Mouse (Mus musculus) telencephalon, adult 2 months (tissue): Measurements from ENCODE around the gene Olfr492.

Experiments
- DNase-seq: peaks from one replicate; pipeline ENCODE4 v3.0.0-alpha.2; 2011; ENCODE audit warnings: low read depth, low spot score

Olfr492 gene

DNA sequence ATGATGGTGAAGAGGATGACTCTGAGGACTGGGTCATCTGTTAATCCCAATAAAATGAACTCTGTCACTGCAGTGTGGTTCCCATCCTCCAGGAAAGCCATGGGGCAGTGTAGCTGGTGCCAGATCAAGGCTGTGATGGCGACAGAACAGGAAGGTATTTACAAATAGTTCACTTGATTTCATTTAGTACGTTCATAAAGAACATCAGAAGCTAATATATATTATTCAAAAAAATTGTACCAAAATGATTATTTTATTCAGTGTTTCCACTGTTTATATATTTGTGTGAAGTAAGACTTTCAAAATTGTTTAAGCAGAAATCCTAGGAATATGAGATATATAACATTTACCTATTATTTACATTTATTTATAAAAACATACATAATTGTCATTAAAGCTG lies at the start of gene Olfr492:
Gene Olfr492, minus strand, starts transcription at position 101 of the 400 bp plus-strand sequence.
- no peak for DNase-seq

DNA sequence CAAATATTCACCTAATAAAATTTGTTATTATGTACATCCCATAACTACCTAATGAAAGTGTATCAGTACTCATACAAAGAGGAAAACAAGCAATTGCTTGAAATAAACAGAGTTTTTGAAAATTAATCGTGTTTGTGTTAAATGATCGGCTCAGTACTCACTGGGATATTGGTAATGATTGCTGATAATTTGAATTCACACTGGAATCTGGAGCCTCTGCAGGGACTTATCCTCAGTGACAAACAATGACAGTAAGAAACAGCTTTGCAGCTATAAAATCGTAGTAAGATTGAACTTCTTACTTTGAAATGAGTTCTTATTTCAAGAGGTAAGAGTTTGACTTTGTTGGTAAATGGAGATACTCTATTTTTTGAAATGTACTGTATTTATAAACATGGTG lies 41.6 kb upstream of the Olfr492 start, which contains the start of gene Olfr494:
Gene Olfr494, plus strand, starts transcription at position 301 of the 400 bp plus-strand sequence.
- DNase-seq = no peak

DNA sequence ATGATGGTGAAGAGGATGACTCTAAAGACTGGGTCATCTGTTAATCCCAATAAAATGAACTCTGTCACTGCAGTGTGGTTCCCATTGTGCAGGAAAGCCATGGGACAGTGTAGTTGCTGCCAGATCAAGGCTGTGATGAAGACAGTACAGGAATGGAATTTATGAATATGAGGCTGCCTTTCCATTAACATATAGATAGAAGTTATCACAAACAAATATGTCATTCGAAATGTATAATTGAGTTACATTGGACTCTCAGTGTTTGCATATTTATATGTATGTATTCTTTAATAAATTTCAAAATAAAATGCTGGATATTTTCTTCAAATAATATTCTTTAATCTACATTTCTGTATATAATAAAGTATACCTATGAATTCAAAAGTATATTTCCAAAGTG lies 23.4 kb upstream of the Olfr492 start, which contains the start of gene Olfr493:
Gene Olfr493, minus strand, starts transcription at position 101 of the 400 bp plus-strand sequence.
- no peak for DNase-seq

DNA sequence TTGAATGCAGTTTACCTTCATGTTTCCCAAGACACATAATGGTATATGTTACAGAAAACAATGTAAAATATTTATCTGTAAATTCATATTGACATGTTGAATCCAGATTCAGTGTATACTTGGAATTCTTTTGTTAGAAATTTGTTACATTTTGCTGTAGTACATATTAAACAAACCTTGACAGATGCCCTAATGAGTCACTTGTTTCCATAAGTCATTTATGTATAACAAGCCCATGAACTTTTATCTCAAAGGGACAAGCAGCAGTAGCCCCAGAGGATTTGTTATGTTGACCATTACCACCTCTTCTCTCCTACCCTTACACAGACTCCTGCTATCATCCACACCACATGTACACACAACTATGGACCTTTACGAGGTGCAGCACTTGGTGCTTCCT lies 10.3 kb downstream of the Olfr492 start, which contains the start of gene Olfr491:
Gene Olfr491, plus strand, starts transcription at position 301 of the 400 bp plus-strand sequence.
- DNase-seq = no peak

DNA sequence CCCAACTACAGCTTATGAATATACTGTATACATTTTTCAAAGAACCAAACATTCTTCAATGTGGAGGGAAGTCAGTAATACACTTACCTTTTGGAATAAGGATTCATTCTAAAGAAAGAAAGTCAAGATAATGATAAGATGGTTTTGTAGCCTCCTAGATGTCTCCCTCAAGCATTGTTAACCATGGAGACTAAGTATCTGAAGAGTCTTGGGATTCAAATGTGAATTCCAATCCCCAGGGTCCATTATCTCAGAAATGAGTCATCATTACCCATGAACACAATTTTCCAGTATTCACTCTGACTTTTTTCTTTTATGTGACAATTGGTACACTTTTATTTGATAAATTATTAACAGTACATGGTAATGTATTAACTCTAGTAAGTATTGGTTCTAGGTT lies 34.6 kb downstream of the Olfr492 start, which contains the start of gene Olfr490:
Gene Olfr490, minus strand, starts transcription at position 101 of the 400 bp plus-strand sequence.
- DNase-seq = no peak
